Mouse (Mus musculus) kidney, postnatal 10 days (tissue): ENCODE measurements at regions not wholly inside any gene's neighbourhood (a gene's known extent, or its start where the extent isn't known, plus 50 kb on each side); places are given as distances from the start of the nearest gene placed in this dataset.

ENCODE experiments used
- DNase-seq: peaks from one replicate; pipeline ENCODE4 v3.0.0; 2021; ENCODE audit warnings: mixed read lengths

GRCm38 (mm10) chr2:30676450-30676832 is 81.6 kb downstream of the Cstad start:
- DNase-seq: no peak

- no peak for DNase-seq
Observed at GRCm38 (mm10) chr2:30675839-30676238, 81.0 kb downstream of the Cstad start.

GRCm38 (mm10) chr2:30670836-30671586 is 76.2 kb downstream of the Cstad start:
- no peak for DNase-seq

GRCm38 (mm10) chr2:30667468-30667867 is 72.6 kb downstream of the Cstad start:
- no peak for DNase-seq

GRCm38 (mm10) chr2:30661147-30661546 is 66.3 kb downstream of the Cstad start:
- no peak for DNase-seq

- peak; percentile 60 for DNase-seq
Observed at GRCm38 (mm10) chr2:30660613-30660991, 65.8 kb downstream of the Cstad start.

GRCm38 (mm10) chr2:30659836-30660612 is 65.2 kb downstream of the Cstad start:
- DNase-seq: no peak

- DNase-seq: peak; percentile 92
Observed at GRCm38 (mm10) chr2:30658844-30659555, 64.2 kb downstream of the Cstad start.
